Mouse (Mus musculus) cortical plate, adult 2 months (tissue): Measurements from ENCODE around the gene Rsg1.

Experiments
- CTCF ChIP-seq: fragments of 200-500 bp; IDR thresholded peaks from 2 replicates; pipeline ENCODE4 v1.5.1; 2011; ENCODE audit warnings: mild to moderate bottlenecking, control low read depth, low read length; ENCODE audit not compliant: insufficient read depth; ENCODE audit errors: extremely low read depth
- POLR2A ChIP-seq: fragments of 200-500 bp; IDR thresholded peaks from 2 replicates; pipeline ENCODE4 v1.6.1; 2011; ENCODE audit warnings: mild to moderate bottlenecking, low read length, control low read depth; ENCODE audit not compliant: insufficient read depth; ENCODE audit errors: extremely low read depth

DNA sequence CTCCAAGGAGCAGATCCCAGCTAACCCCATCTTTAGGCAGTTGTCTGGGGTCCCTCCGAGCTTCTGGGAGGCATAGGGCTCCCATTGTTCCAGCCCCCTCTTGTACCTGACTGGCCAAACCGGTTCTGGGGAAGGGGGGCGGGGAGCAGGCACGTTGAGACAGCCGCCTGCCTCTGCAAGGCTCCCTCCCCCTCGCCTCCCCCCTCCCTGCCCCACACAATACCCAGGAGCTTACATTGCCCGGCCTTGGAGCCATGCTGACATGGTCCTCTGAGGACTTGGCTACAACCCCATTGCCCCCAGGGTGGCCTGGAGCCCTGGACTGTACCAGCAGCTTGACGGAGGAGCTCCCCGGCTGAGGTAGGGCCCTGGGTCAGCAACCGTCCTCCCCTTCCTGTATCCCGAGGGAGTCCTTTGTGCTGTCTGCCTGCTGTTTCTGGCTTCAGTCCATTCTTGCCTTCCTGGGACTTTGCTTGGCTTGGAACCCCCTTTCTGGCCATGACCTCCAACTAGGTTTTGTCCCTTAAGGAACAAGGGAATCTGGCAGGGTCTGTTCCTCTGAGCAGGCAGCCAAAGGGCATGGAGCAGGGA lies 29.0 kb downstream of the Rsg1 start:
- TF ChIP-seq CTCF = no peak
- no peak for TF ChIP-seq POLR2A
